ENCODE assay signal across 14 mouse cellular contexts in genomic region chr10:95712221-95712620, GRCm38 (mm10). TPM values are rescaled to one million over a fixed set of nuclear protein-coding genes. Genes with fewer than 3 reads are reported as not detected.
DNase-seq lines count a peak whose midpoint lies in the region; ATAC-seq and TF ChIP-seq lines count a peak whose summit lies in the region.
"Had no signal": no experiment of that assay in that cellular context is flagged by ENCODE, and none has a peak within 500 bp of the region (broad histone marks: within the 10 kb centered on the region; RNA-seq: fewer than 3 reads in every experiment).

No protein-coding gene starts in this region.

- H3K4me1 ChIP-seq in embryonic facial prominence, embryonic 13.5 days: peaks cover 51% of the 10 kb centered on the region
- H3K4me1 ChIP-seq in neural tube, embryonic 15.5 days: no peaks in the 10 kb centered on the region
- H3K4me1 ChIP-seq in midbrain, postnatal 0 days (ENCODE audit: insufficient read depth, low read length): no peaks in the 10 kb centered on the region

- peak overlapping the region; percentile 62 for H3K27ac ChIP-seq in embryonic facial prominence, embryonic 13.5 days
- no peak overlapping the region for H3K27ac ChIP-seq in neural tube, embryonic 15.5 days (replicated peaks)
- no peak overlapping the region for H3K27ac ChIP-seq in midbrain, postnatal 0 days (ENCODE audit: low read depth, low read length)
- H3K27ac ChIP-seq: forebrain, embryonic 10.5 days; heart, embryonic 10.5 days; macrophage had no signal

- H3K27me3 ChIP-seq in embryonic facial prominence, embryonic 13.5 days: no peaks in the 10 kb centered on the region
- H3K27me3 ChIP-seq in neural tube, embryonic 15.5 days (replicated peaks): no peaks in the 10 kb centered on the region
- no peaks in the 10 kb centered on the region for H3K27me3 ChIP-seq in midbrain, postnatal 0 days (ENCODE audit: insufficient read depth, low read length)

- H3K9ac ChIP-seq in embryonic facial prominence, embryonic 13.5 days: no peak overlapping the region
- no peak overlapping the region for H3K9ac ChIP-seq in neural tube, embryonic 15.5 days (replicated peaks)
- H3K9ac ChIP-seq in midbrain, postnatal 0 days (replicated peaks; ENCODE audit: low read length, poor library complexity, severe bottlenecking): no peak overlapping the region

- H3K4me3 ChIP-seq in embryonic facial prominence, embryonic 13.5 days: no peak overlapping the region
- H3K4me3 ChIP-seq in neural tube, embryonic 15.5 days (replicated peaks): no peak overlapping the region
- H3K4me3 ChIP-seq in midbrain, postnatal 0 days (ENCODE audit: low read depth, low read length): no peak overlapping the region
- H3K4me3 ChIP-seq: forebrain, embryonic 10.5 days; heart, embryonic 10.5 days had no signal

- H3K4me2 ChIP-seq in embryonic facial prominence, embryonic 13.5 days: no peak overlapping the region
- no peak overlapping the region for H3K4me2 ChIP-seq in neural tube, embryonic 15.5 days
- H3K4me2 ChIP-seq in midbrain, postnatal 0 days (ENCODE audit: low read depth, low read length, poor library complexity, severe bottlenecking): no peak overlapping the region
- H3K4me2 ChIP-seq: liver, embryonic 11.5 days had no signal

- peak; percentile 56 for DNase-seq in testis, postnatal 14 days (ENCODE audit: low spot score)
- DNase-seq in testis, postnatal 10 days (ENCODE audit: low spot score): no peak
- peak; percentile 30 for DNase-seq in naive thymus-derived CD4-positive, alpha-beta T cell, adult 2 months (ENCODE audit: low read depth)
- no peak for DNase-seq in midbrain, postnatal 0 days (ENCODE audit: low spot score)

- ATAC-seq in embryonic facial prominence, embryonic 13.5 days (ENCODE audit: insufficient number of reproducible peaks, insufficient read depth, low FRiP score, low TSS enrichment, low read depth): no peak; the same call in 1 of the 2 replicates
- ATAC-seq in megakaryocyte progenitor cell, adult 5-6 weeks (replicated peaks; ENCODE audit: poor library complexity): no peak
- ATAC-seq in neural tube, embryonic 15.5 days (ENCODE audit: low FRiP score): no peak
- ATAC-seq in midbrain, postnatal 0 days (ENCODE audit: low FRiP score): no peak

- TF ChIP-seq CTCF in midbrain, postnatal 0 days (IDR thresholded peaks at IDR 0.05): no peak

- H3K36me3 ChIP-seq in embryonic facial prominence, embryonic 13.5 days: no peaks in the 10 kb centered on the region
- H3K36me3 ChIP-seq in neural tube, embryonic 15.5 days: no peaks in the 10 kb centered on the region
- H3K36me3 ChIP-seq in midbrain, postnatal 0 days (ENCODE audit: insufficient read depth, low read length): no peaks in the 10 kb centered on the region
- H3K36me3 ChIP-seq: forebrain, embryonic 10.5 days; heart, embryonic 10.5 days had no signal

- no peaks in the 10 kb centered on the region for H3K9me3 ChIP-seq in embryonic facial prominence, embryonic 13.5 days
- no peaks in the 10 kb centered on the region for H3K9me3 ChIP-seq in neural tube, embryonic 15.5 days (replicated peaks)
- H3K9me3 ChIP-seq in midbrain, postnatal 0 days (ENCODE audit: low read length): no peaks in the 10 kb centered on the region
- H3K9me3 ChIP-seq: forebrain, embryonic 10.5 days; heart, embryonic 10.5 days had no signal

- WGBS in embryonic facial prominence, embryonic 13.5 days: 33% methylated on average over 6 of the region's 6 CpGs
- 83% methylated on average over 6 of the region's 6 CpGs for WGBS in neural tube, embryonic 15.5 days
- 79% methylated on average over 6 of the region's 6 CpGs for WGBS in midbrain, postnatal 0 days

RNA-seq across cellular contexts. Expression of gene Anapc15-ps, which starts 39.0 kb away (rescaled TPM):
- not detected in 2 replicates for polyA plus RNA-seq in embryonic facial prominence, embryonic 13.5 days (2015; fragmentation: Nextera tagmentation; extraction: Ambion mirVana)
- 0.46 TPM in 1 of 2 replicates, not detected in the other for total RNA-seq in megakaryocyte progenitor cell, adult 5-6 weeks (2015)
- total RNA-seq in megakaryocyte progenitor cell, adult 5-6 weeks (2017): 0.75 and 1.7 TPM in 2 replicates
- not detected in 2 replicates for polyA plus RNA-seq in neural tube, embryonic 15.5 days (2015; fragmentation: Nextera tagmentation; extraction: Ambion mirVana)
- not detected in 2 replicates for total RNA-seq in midbrain, postnatal 0 days (2014; rRNA removed)
- polyA plus RNA-seq in midbrain, postnatal 0 days (2015; fragmentation: Nextera tagmentation; extraction: Ambion mirVana): not detected in 2 replicates
- total RNA-seq: layer of hippocampus, postnatal 14 days had no signal
- polyA plus RNA-seq: forebrain, embryonic 10.5 days; heart, embryonic 10.5 days; hindbrain, embryonic 11.5 days; kidney, embryonic 14.5 days; liver, embryonic 11.5 days had no signal

Comparison
In these comparisons a context has a peak if more than half of its experiments do, and no peak if none do; other contexts are left out.
1. DNase-seq: peak in testis, postnatal 14 days (single experiment) and naive thymus-derived CD4-positive, alpha-beta T cell, adult 2 months (single experiment); none in testis, postnatal 10 days (single experiment) and midbrain, postnatal 0 days (single experiment).